Mouse (Mus musculus) thymus, adult 2 months (tissue): ENCODE results near the gene Slc16a8. TPM values are rescaled to one million over a fixed set of nuclear protein-coding genes. Genes with fewer than 3 reads are reported as not detected.

Source experiments
- DNase-seq: peaks from one replicate; pipeline ENCODE4 v3.0.0; 2021
- H3K27ac ChIP-seq: fragments of 200-500 bp; 2 replicates; pipeline ENCODE4 v1.5.1; 2012; ENCODE audit warnings: low read length, control low read depth; ENCODE audit not compliant: control insufficient read depth, insufficient read depth
- H3K27me3 ChIP-seq: fragments of 200-500 bp; 2 replicates; pipeline ENCODE4 v1.6.1; 2012; ENCODE audit warnings: mild to moderate bottlenecking, low read length, moderate library complexity, mixed read lengths; ENCODE audit not compliant: control insufficient read depth, insufficient read depth
- H3K36me3 ChIP-seq: fragments of 200-500 bp; 2 replicates; pipeline ENCODE4 v1.6.1; 2012; ENCODE audit warnings: mild to moderate bottlenecking, low read length, moderate library complexity; ENCODE audit not compliant: control insufficient read depth, insufficient read depth
- H3K4me1 ChIP-seq: fragments of 200-500 bp; replicated peaks from 2 replicates; pipeline ENCODE4 v1.6.1; 2012; ENCODE audit warnings: low read length; ENCODE audit not compliant: control insufficient read depth, insufficient read depth
- H3K4me3 ChIP-seq: fragments of 200-500 bp; 2 replicates; pipeline ENCODE4 v1.5.1; 2012; ENCODE audit warnings: mild to moderate bottlenecking, low read length, control low read depth, moderate library complexity; ENCODE audit not compliant: control insufficient read depth, insufficient read depth
- CTCF ChIP-seq: fragments of 200-500 bp; IDR thresholded peaks from 2 replicates; pipeline ENCODE4 v1.5.1; 2012; ENCODE audit warnings: mild to moderate bottlenecking, control low read depth, low read length, moderate library complexity, borderline replicate concordance; ENCODE audit not compliant: control insufficient read depth, poor library complexity, insufficient read depth; ENCODE audit errors: extremely low read depth
- POLR2A ChIP-seq: fragments of 200-500 bp; IDR thresholded peaks from 2 replicates; pipeline ENCODE4 v1.6.1; 2012; ENCODE audit warnings: mild to moderate bottlenecking, low read length, control low read depth, moderate library complexity; ENCODE audit not compliant: control insufficient read depth, poor library complexity, insufficient read depth; ENCODE audit errors: extremely low read depth
- WGBS: fragments of 180-500 bp; shearing (Covaris S2); methylation state at CpG from one replicate; pipeline ENCODE4 v1.1.7; 2018; 5-methylcytosine and 5-hydroxymethylcytosine counted together
- polyA plus RNA-seq: library from polyadenylated mRNA; depleted of rRNA; stranded (reverse); fragments of >200 nt; gene quantifications from 2 replicates; pipeline ENCODE4 v1.2.3, GENCODE M21; 2012

Gene Slc16a8
- polyA plus RNA-seq, 1 experiment = 0.15 TPM

GRCm38 (mm10) chr15:79245321-79245720 is 9.2 kb downstream of the Slc16a8 start:
- Histone ChIP-seq H3K4me3 (no peak overlapping the region), H3K4me1 (peaks cover 8% of the 10 kb centered on the region), H3K27ac (no peak overlapping the region), H3K27me3 (no peaks in the 10 kb centered on the region), H3K36me3 (no peaks in the 10 kb centered on the region)
- DNase-seq = no peak
- TF ChIP-seq POLR2A = no peak
- no peak for TF ChIP-seq CTCF
- 67% methylated on average over 3 of the region's 3 CpGs for WGBS

- Histone ChIP-seq H3K27me3 (no peaks in the 10 kb centered on the region), H3K4me3 (no peak overlapping the region), H3K36me3 (no peaks in the 10 kb centered on the region), H3K27ac (no peak overlapping the region), H3K4me1 (peaks cover 8% of the 10 kb centered on the region)
- no peak for TF ChIP-seq POLR2A
- no peak for TF ChIP-seq CTCF
- DNase-seq = no peak
- WGBS = 98% methylated on average over 7 of the region's 7 CpGs
Observed at GRCm38 (mm10) chr15:79244071-79244893, 10.3 kb downstream of the Slc16a8 start.

GRCm38 (mm10) chr15:79243234-79244042 is 11.1 kb downstream of the Slc16a8 start:
- peak; percentile 93 for DNase-seq
- H3K27me3 ChIP-seq = no peaks in the 10 kb centered on the region
- H3K4me3 ChIP-seq = no peak overlapping the region
- H3K36me3 ChIP-seq = no peaks in the 10 kb centered on the region
- TF ChIP-seq CTCF (peak; percentile 100), POLR2A (no peak)
- H3K4me1 ChIP-seq = peaks cover 8% of the 10 kb centered on the region
- H3K27ac ChIP-seq = no peak overlapping the region
- 18% methylated on average over 10 of the region's 10 CpGs for WGBS

- no peak for TF ChIP-seq CTCF
- TF ChIP-seq POLR2A = no peak
- H3K27me3 ChIP-seq = no peaks in the 10 kb centered on the region
- 82% methylated on average over 13 of the region's 13 CpGs for WGBS
- DNase-seq = no peak
- no peak overlapping the region for H3K27ac ChIP-seq
- no peaks in the 10 kb centered on the region for H3K36me3 ChIP-seq
- H3K4me1 ChIP-seq = peaks cover 8% of the 10 kb centered on the region
- no peak overlapping the region for H3K4me3 ChIP-seq
Observed at GRCm38 (mm10) chr15:79242574-79243233, 11.9 kb downstream of the Slc16a8 start.

GRCm38 (mm10) chr15:79238036-79238435 is 16.5 kb downstream of the Slc16a8 start:
- DNase-seq = no peak
- WGBS = 94% methylated on average over 6 of the region's 6 CpGs
- Histone ChIP-seq H3K4me1 (no peaks in the 10 kb centered on the region), H3K27ac (no peak overlapping the region), H3K36me3 (no peaks in the 10 kb centered on the region), H3K27me3 (no peaks in the 10 kb centered on the region), H3K4me3 (no peak overlapping the region)
- TF ChIP-seq CTCF = no peak
- TF ChIP-seq POLR2A = no peak

- H3K4me1 ChIP-seq = no peaks in the 10 kb centered on the region
- H3K27ac ChIP-seq = no peak overlapping the region
- H3K36me3 ChIP-seq = no peaks in the 10 kb centered on the region
- H3K4me3 ChIP-seq = no peak overlapping the region
- DNase-seq = no peak
- TF ChIP-seq CTCF (no peak), POLR2A (no peak)
- H3K27me3 ChIP-seq = no peaks in the 10 kb centered on the region
- WGBS = 95% methylated on average over 9 of the region's 9 CpGs
Observed at GRCm38 (mm10) chr15:79235268-79235667, 19.3 kb downstream of the Slc16a8 start.
